8 mouse cellular contexts compared by ENCODE assay signal in the genomic region with DNA sequence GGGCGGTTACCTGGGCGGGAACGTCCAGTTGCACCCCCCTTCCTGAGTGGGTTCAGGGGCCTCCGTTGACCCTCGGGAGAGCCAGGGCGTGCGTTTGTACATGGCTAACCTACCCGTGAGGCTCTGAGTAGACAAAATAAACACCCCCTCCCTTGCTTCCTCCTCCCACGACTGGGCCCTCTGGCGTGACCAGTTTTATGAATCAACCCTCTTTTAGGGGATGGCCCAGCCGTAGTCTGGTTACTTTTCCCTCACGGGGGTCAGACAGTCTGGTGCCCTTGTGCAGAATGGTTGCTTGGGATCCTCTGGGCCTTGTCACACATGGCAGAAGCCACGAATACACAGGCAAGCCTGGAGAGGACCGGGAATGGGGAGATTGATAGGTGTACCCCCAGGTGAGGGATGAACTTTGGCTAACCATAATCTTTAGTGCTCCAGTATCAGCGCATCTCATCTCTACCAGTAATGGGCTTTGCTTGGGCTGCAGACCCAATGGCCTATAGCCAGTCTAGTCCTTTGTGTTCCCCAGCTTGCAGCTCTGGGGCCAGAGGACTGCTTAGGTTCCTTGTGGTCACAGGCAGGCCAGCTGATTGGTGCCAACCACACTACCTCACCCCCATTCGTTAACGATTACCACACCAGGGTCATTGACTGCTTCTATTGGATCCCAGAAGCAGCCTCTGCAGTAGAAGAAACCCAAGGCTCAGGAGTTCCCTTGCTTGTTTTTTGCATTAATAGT. TPM values are rescaled to one million over a fixed set of nuclear protein-coding genes. Genes with fewer than 3 reads are reported as not detected.
DNase-seq lines count a peak whose midpoint lies in the region; ATAC-seq and TF ChIP-seq lines count a peak whose summit lies in the region.

No protein-coding gene starts in this region.

- WGBS in limb, embryonic 12.5 days: 5% methylated on average over 17 of the region's 17 CpGs
- WGBS in midbrain, embryonic 11.5 days: 13% methylated on average over 17 of the region's 17 CpGs

- TF ChIP-seq POLR2A in CH12.LX (IDR thresholded peaks at IDR 0.05; ENCODE audit: low read depth, low read length): no peak

- H3K4me2 ChIP-seq in CH12.LX (ENCODE audit: insufficient read depth, low read depth, poor library complexity, severe bottlenecking): peak overlapping the region; percentile 81
- H3K4me2 ChIP-seq in limb, embryonic 12.5 days: peak overlapping the region; percentile 88
- H3K4me2 ChIP-seq in midbrain, embryonic 11.5 days: peak overlapping the region; percentile 68

- dilution Hi-C loops in CH12.LX (cut with MboI; ENCODE audit: extremely low pct_ligation_motif_present, extremely low pct_unique_long_range_greater_than_20kb, low sequenced_read_pairs): no loop called here

- peak overlapping the region; percentile 1; the same call in 1 of the 2 replicates for H3K27ac ChIP-seq in CH12.LX (ENCODE audit: insufficient read depth, low read depth)
- H3K27ac ChIP-seq in limb, embryonic 12.5 days: peak overlapping the region; percentile 89
- H3K27ac ChIP-seq in midbrain, embryonic 11.5 days (ENCODE audit: low read depth, low read length): 0 out of 2 replicates have a peak overlapping the region, but pooled peaks have one; percentile 9

- H3K9me3 ChIP-seq in CH12.LX (replicated peaks; ENCODE audit: low read length): no peaks in the 10 kb centered on the region
- H3K9me3 ChIP-seq in limb, embryonic 12.5 days: no peaks in the 10 kb centered on the region
- no peaks in the 10 kb centered on the region for H3K9me3 ChIP-seq in midbrain, embryonic 11.5 days (ENCODE audit: control insufficient read depth, low read length)

- DNase-seq in CH12.LX (ENCODE audit: extremely low read depth): peak; percentile 66
- DNase-seq in heart, postnatal 25 days (ENCODE audit: low spot score): peak; percentile 37
- DNase-seq in midbrain, embryonic 11.5 days (ENCODE audit: low spot score, missing footprints): no peak
- DNase-seq in cerebellum, adult 11-12 months: no peak
- no peak for DNase-seq in natural killer cell, adult 2 months (ENCODE audit: low spot score in 2 of 2)

- H3K79me2 ChIP-seq in CH12.LX (replicated peaks; ENCODE audit: control insufficient read depth, extremely low read depth, insufficient read depth, poor library complexity, severe bottlenecking): no peaks in the 10 kb centered on the region

- peak overlapping the region; percentile 55 to 60 (median 59) for H3K4me3 ChIP-seq in CH12.LX (replicated peaks in 1 of 3; ENCODE audit: low read depth in 2 of 3, low read length in 2 of 3, poor library complexity in 1 of 3)
- peak overlapping the region; percentile 64 for H3K4me3 ChIP-seq in limb, embryonic 12.5 days (replicated peaks)
- H3K4me3 ChIP-seq in midbrain, embryonic 11.5 days (ENCODE audit: low read depth, low read length): peak overlapping the region; percentile 45

- in situ Hi-C loops in CH12.LX (cut with MboI; ENCODE audit: low pct_ligation_motif_present, low pct_unique_long_range_greater_than_20kb, low sequenced_read_pairs): loop anchor here (25.0 kb wide), 1 partner anchor 497 kb away; a partner anchor contains a TSS

- peaks cover 16 to 32% of the 10 kb centered on the region in 2 experiments for H3K4me1 ChIP-seq in CH12.LX (ENCODE audit: control insufficient read depth in 1 of 2, insufficient read depth in 2 of 2)
- peaks cover 54% of the 10 kb centered on the region for H3K4me1 ChIP-seq in limb, embryonic 12.5 days (replicated peaks)
- H3K4me1 ChIP-seq in midbrain, embryonic 11.5 days (ENCODE audit: control insufficient read depth, insufficient read depth, low read length): peaks cover 12% of the 10 kb centered on the region

- TF ChIP-seq EP300 in CH12.LX (IDR thresholded peaks at IDR 0.05; ENCODE audit: low read length): no peak

- intact Hi-C loops in heart, postnatal 25 days (cut with DNase I): no loop called here

- H3K27me3 ChIP-seq in CH12.LX (replicated peaks): no peaks in the 10 kb centered on the region
- no peaks in the 10 kb centered on the region for H3K27me3 ChIP-seq in limb, embryonic 12.5 days
- no peaks in the 10 kb centered on the region for H3K27me3 ChIP-seq in midbrain, embryonic 11.5 days (ENCODE audit: control insufficient read depth, insufficient read depth, low read length)

- H3K36me3 ChIP-seq in CH12.LX (replicated peaks in 1 of 2; ENCODE audit: control insufficient read depth in 1 of 2, insufficient read depth in 1 of 2, low read length in 1 of 2): peaks cover 17 to 79% of the 10 kb centered on the region in 2 experiments
- H3K36me3 ChIP-seq in limb, embryonic 12.5 days: peaks cover 26% of the 10 kb centered on the region
- H3K36me3 ChIP-seq in midbrain, embryonic 11.5 days (ENCODE audit: control insufficient read depth, insufficient read depth, low read length): no peaks in the 10 kb centered on the region

- ATAC-seq in common myeloid progenitor, adult 5-6 weeks (replicated peaks; ENCODE audit: low read depth, poor library complexity, severe bottlenecking): peak; percentile 52
- ATAC-seq in limb, embryonic 12.5 days (ENCODE audit: insufficient number of reproducible peaks, insufficient read depth, low FRiP score, low TSS enrichment, low read depth): 0 out of 2 replicates have a peak, but pooled peaks have one; percentile 9
- 0 out of 2 replicates have a peak, but pooled peaks have one; percentile 10 for ATAC-seq in midbrain, embryonic 11.5 days (ENCODE audit: low FRiP score)
- ATAC-seq in CD4-positive, CD25-positive, alpha-beta regulatory T cell, adult 4 months: no peak

- no peak for TF ChIP-seq CTCF in CH12.LX (conservative IDR thresholded peaks at IDR 0.05 in 1 of 2, IDR thresholded peaks at IDR 0.05 in 1 of 2; ENCODE audit: low read depth in 2 of 2, low read length in 2 of 2)

- TF ChIP-seq RAD21 in CH12.LX (IDR thresholded peaks at IDR 0.05; ENCODE audit: low read depth, low read length): no peak

- peak overlapping the region; percentile 41; the same call in 1 of the 2 replicates for H3K9ac ChIP-seq in CH12.LX (ENCODE audit: insufficient read depth, low read depth)
- H3K9ac ChIP-seq in limb, embryonic 12.5 days (replicated peaks): peak overlapping the region; percentile 75
- H3K9ac ChIP-seq in midbrain, embryonic 11.5 days (ENCODE audit: low read length): peak overlapping the region; percentile 64

TF ChIP-seq in CH12.LX, 34 proteins besides CTCF, POLR2A, EP300 and RAD21 (continues in another document):
- TF ChIP-seq BHLHE40 (IDR thresholded peaks at IDR 0.05; ENCODE audit: low read depth, low read length): no peak; the same call in 1 of the 2 replicates
- TF ChIP-seq UBTF (IDR thresholded peaks at IDR 0.05; ENCODE audit: low read depth, low read length): no peak
- TF ChIP-seq TCF12 (IDR thresholded peaks at IDR 0.05; ENCODE audit: low read depth, low read length): peak; percentile 9; the same call in 1 of the 2 replicates

RNA-seq across cellular contexts. Expression of a gene that starts 0.6 kb away (rescaled TPM):
- total RNA-seq in CH12.LX (2012; rRNA removed) (80.4 and 81.8 TPM in 2 replicates), CH12.LX (2014; rRNA removed) (85.1 and 85.3 TPM in 2 replicates)
- 51.5 and 56.6 TPM in 2 replicates for polyA plus RNA-seq in CH12.LX (2012; ENCODE audit: insufficient read length, low read depth)
- 55.8 and 68.1 TPM in 2 replicates for total RNA-seq in common myeloid progenitor, adult 5-6 weeks (2017)
- 100 to 1,000 TPM; 149 TPM for total RNA-seq in heart, postnatal 25 days (2021)
- polyA plus RNA-seq in limb, embryonic 12.5 days (2016; fragmentation: Nextera tagmentation; extraction: Ambion mirVana): 55.1 and 58.0 TPM in 2 replicates
- 53.4 and 57.0 TPM in 2 replicates for polyA plus RNA-seq in midbrain, embryonic 11.5 days (2014; fragmentation: Nextera tagmentation; extraction: Ambion mirVana)
- polyA plus RNA-seq in CD4-positive, CD25-positive, alpha-beta regulatory T cell, adult 4 months (2017; shearing (Covaris generic)): 10 to 100 TPM; 24.4 to 29.0 TPM

RNA-seq across cellular contexts. Expression of a gene that starts 0.7 kb away (rescaled TPM):
- total RNA-seq in CH12.LX (2012; rRNA removed) (1.4 and 2.0 TPM in 2 replicates), CH12.LX (2014; rRNA removed) (2.2 TPM in 2 replicates)
- 4.1 and 5.0 TPM in 2 replicates for polyA plus RNA-seq in CH12.LX (2012; ENCODE audit: insufficient read length, low read depth)
- total RNA-seq in common myeloid progenitor, adult 5-6 weeks (2017): 0.10 and 0.46 TPM in 2 replicates
- 10 to 100 TPM in 1 of 2 experiments, 1 to 10 TPM in 1; 9.8 to 12.0 TPM for total RNA-seq in heart, postnatal 25 days (2021)
- polyA plus RNA-seq in limb, embryonic 12.5 days (2016; fragmentation: Nextera tagmentation; extraction: Ambion mirVana): 29.4 and 30.4 TPM in 2 replicates
- 6.1 and 7.0 TPM in 2 replicates for polyA plus RNA-seq in midbrain, embryonic 11.5 days (2014; fragmentation: Nextera tagmentation; extraction: Ambion mirVana)
- polyA plus RNA-seq in CD4-positive, CD25-positive, alpha-beta regulatory T cell, adult 4 months (2017; shearing (Covaris generic)): 1 to 10 TPM; 2.2 to 2.9 TPM

RNA-seq across cellular contexts. Expression of a gene that starts 15.6 kb away (rescaled TPM):
- total RNA-seq in CH12.LX (2012; rRNA removed) (152 and 158 TPM in 2 replicates), CH12.LX (2014; rRNA removed) (93.3 and 103 TPM in 2 replicates)
- polyA plus RNA-seq in CH12.LX (2012; ENCODE audit: insufficient read length, low read depth): 11.6 and 38.2 TPM in 2 replicates
- total RNA-seq in common myeloid progenitor, adult 5-6 weeks (2017): 8.3 and 11.1 TPM in 2 replicates
- 100 to 1,000 TPM; 129 to 141 TPM for total RNA-seq in heart, postnatal 25 days (2021)
- 111 and 120 TPM in 2 replicates for polyA plus RNA-seq in limb, embryonic 12.5 days (2016; fragmentation: Nextera tagmentation; extraction: Ambion mirVana)
- 97.1 and 99.1 TPM in 2 replicates for polyA plus RNA-seq in midbrain, embryonic 11.5 days (2014; fragmentation: Nextera tagmentation; extraction: Ambion mirVana)
- 10 to 100 TPM; 35.7 TPM for polyA plus RNA-seq in CD4-positive, CD25-positive, alpha-beta regulatory T cell, adult 4 months (2017; shearing (Covaris generic))

RNA-seq across cellular contexts. Expression of a gene that starts 39.1 kb away (rescaled TPM):
- 19.8 and 20.0 TPM in 2 replicates for total RNA-seq in CH12.LX (2012; rRNA removed)
- total RNA-seq in CH12.LX (2014; rRNA removed): 5.7 and 6.1 TPM in 2 replicates
- polyA plus RNA-seq in CH12.LX (2012; ENCODE audit: insufficient read length, low read depth): 40.2 and 43.2 TPM in 2 replicates
- total RNA-seq in common myeloid progenitor, adult 5-6 weeks (2017): 22.7 and 35.4 TPM in 2 replicates
- 10 to 100 TPM; 12.6 to 16.1 TPM for total RNA-seq in heart, postnatal 25 days (2021)
- 18.6 and 19.6 TPM in 2 replicates for polyA plus RNA-seq in limb, embryonic 12.5 days (2016; fragmentation: Nextera tagmentation; extraction: Ambion mirVana)
- polyA plus RNA-seq in midbrain, embryonic 11.5 days (2014; fragmentation: Nextera tagmentation; extraction: Ambion mirVana): 13.6 TPM in 2 replicates
- 100 to 1,000 TPM; 102 to 174 TPM for polyA plus RNA-seq in CD4-positive, CD25-positive, alpha-beta regulatory T cell, adult 4 months (2017; shearing (Covaris generic))

RNA-seq across cellular contexts. Expression of a gene that starts 45.9 kb away (rescaled TPM):
- 2.1 and 2.5 TPM in 2 replicates for total RNA-seq in CH12.LX (2012; rRNA removed)
- total RNA-seq in CH12.LX (2014; rRNA removed): 0.39 and 0.59 TPM in 2 replicates
- polyA plus RNA-seq in CH12.LX (2012; ENCODE audit: insufficient read length, low read depth): 3.2 and 3.3 TPM in 2 replicates
- 2.9 and 5.8 TPM in 2 replicates for total RNA-seq in common myeloid progenitor, adult 5-6 weeks (2017)
- total RNA-seq in heart, postnatal 25 days (2021): 10 to 100 TPM; 16.6 to 20.3 TPM
- polyA plus RNA-seq in limb, embryonic 12.5 days (2016; fragmentation: Nextera tagmentation; extraction: Ambion mirVana): 28.4 and 32.6 TPM in 2 replicates
- polyA plus RNA-seq in midbrain, embryonic 11.5 days (2014; fragmentation: Nextera tagmentation; extraction: Ambion mirVana): 16.6 and 27.2 TPM in 2 replicates
- polyA plus RNA-seq in CD4-positive, CD25-positive, alpha-beta regulatory T cell, adult 4 months (2017; shearing (Covaris generic)): under 1 TPM in 1 of 2 experiments, not detected in 1; 0.73 TPM

Comparison
In these comparisons a context has a peak if more than half of its experiments do, and no peak if none do; other contexts are left out.
1. DNase-seq: peak in CH12.LX (single experiment) and heart, postnatal 25 days (single experiment); none in midbrain, embryonic 11.5 days (single experiment), cerebellum, adult 11-12 months (single experiment) and natural killer cell, adult 2 months (0 of 2).
2. H3K27ac ChIP-seq: peak in every context shown above with its lines; median percentile 89 in limb, embryonic 12.5 days; 9 in midbrain, embryonic 11.5 days; 1 in CH12.LX.
3. Peak in every context shown above with its lines, with median percentiles within 50 percentile points of each other: H3K4me2 ChIP-seq, H3K4me3 ChIP-seq and H3K9ac ChIP-seq.